Mouse (Mus musculus) lung, adult 18-20 months (tissue): ENCODE measurements around the gene Map4.
"Not testable (repeated sequence)": the region's sequence is repeated elsewhere in the genome, so short reads cannot be mapped to it uniquely, and the experiment has no call there.

Source experiments
- DNase-seq, 2 experiments: peaks; one replicate each; pipeline ENCODE4 v3.0.0; 2022; ENCODE audit warnings: mixed read lengths in 2 of 2

Map4 gene

GRCm38 (mm10) chr9:110068745-110069144 is 137.5 kb downstream of the Map4 start:
- DNase-seq = no peak

DNA sequence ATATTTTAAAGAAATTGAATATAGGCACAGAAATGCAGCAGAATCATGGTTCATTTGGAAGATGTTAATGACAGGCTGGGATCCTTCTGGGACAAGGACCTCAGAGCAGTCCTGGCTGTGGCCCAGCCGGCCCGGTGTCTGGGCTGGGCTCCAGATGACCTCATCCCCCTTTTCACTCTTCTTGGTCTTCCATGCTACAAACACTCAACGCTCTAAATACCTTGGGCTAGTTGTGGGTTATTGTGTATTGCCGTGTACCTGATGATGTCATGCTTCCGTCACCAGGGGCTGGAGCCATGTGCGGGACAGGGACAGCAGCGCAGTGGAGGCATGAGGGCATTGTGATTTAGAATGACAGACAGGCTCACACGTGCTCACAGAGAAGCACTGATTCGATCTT is 139.1 kb downstream of the Map4 start:
- no peak for DNase-seq

DNA sequence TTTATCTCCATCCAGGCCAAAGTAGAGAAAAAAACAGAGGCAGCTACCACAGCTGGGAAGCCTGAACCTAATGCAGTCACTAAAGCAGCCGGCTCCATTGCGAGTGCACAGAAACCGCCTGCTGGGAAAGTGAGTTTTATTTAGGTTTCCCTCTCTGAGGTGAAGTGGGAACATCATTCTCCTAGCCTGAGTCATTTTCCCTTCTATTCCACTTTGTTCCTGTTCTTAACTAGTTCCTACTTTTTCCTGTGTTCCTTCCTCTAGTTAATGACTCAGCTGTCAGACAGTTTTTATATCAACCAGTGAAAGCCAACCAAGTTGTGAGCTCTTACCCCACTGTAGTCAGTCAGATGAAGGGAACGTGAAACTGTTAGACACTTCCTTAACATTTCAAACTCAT is 139.8 kb downstream of the Map4 start:
- no peak for DNase-seq

- peak; percentile 49 to 66 for DNase-seq
Observed at GRCm38 (mm10) chr9:110071843-110072242, 140.6 kb downstream of the Map4 start.

DNA sequence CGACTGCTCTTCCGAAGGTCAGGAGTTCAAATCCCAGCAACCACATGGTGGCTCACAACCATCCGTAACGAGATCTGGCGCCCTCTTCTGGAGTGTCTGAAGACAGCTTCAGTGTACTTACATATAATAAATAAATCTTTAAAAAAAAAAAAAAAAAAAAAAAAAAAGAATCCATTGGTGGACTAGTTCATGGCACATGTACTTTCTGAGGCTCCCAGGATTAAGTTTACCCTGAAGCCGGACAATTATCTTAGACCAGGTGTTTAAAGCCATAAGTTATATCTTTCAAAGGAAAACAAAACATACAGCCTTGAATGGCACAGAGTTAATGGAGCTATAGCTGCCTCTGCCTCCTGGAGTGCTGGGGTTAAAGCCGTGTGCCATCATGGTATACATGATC is 145.2 kb downstream of the Map4 start:
- DNase-seq = not testable (repeated sequence)

- DNase-seq = no peak
Observed at GRCm38 (mm10) chr9:110081066-110081465, 149.8 kb downstream of the Map4 start.

- no peak for DNase-seq
Observed at GRCm38 (mm10) chr9:110084201-110084964, 153.1 kb downstream of the Map4 start.

GRCm38 (mm10) chr9:110085693-110086092 is 154.4 kb downstream of the Map4 start:
- DNase-seq = no peak

GRCm38 (mm10) chr9:110093303-110093702 is 162.0 kb downstream of the Map4 start:
- no peak for DNase-seq

DNA sequence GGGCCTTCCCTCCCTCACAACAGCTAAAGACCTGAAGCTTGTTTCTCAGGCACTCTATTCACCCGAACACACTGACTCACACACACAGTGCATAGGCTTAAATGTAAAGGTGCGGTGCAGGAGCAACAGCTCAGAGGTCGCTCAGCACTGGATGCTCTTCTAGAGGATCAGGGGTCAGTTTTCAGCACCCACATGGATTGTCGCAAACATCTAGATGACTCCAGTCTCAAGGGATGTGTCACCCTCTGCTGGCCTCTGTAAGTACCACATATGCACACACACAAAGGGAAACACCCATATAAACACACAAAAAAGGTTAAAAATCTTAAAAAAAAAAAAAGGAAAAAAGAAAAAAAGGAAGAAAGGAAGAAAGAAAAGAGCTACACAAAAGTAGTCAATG is 163.5 kb downstream of the Map4 start:
- DNase-seq = no peak

GRCm38 (mm10) chr9:110097791-110098190 is 166.5 kb downstream of the Map4 start:
- no peak for DNase-seq

DNA sequence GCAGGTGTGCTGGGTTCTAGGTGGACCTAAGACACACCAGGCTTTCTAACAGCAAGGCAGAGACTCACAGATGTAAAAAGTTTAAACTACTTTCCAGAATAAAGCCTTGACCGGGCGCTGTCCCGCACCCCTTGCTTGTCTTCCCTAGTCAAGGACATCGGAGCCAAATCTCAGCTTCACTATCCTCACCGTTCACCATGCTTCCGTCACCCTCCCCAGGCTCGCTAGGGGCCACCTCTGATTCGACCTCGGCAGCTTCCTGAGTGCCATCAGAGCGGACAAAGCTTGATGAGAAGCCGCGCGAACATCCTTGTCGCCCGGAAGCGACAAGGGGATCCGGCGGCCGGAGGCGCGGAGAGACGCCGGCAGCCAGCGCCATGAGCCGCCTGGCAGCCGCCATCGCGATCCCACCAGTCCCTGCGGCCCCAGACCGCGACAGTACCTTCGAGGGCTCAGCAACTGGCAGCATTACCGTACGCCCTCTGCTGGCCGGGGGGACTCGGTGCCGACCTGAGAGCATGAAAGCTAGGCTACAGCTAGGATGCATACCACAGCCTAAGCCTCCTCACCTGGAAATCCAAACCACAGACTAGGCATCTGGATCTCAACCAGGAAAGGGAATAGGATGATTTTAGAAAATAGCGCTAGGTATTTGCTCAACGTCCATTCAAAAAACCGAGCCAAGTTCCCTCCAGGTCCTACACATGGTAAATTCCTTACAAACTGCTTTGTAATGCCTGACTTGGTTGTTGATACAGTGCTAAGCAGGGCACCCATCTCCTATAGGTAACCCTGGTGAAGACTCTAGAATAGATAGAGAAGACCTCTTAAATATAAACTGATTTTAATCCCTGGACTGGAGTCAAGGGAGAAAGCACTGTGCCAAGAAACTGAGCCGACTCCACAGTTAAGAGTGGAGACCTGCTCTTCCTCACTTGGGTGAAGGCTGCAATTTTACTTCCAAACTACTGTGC is 169.7 kb downstream of the Map4 start:
- DNase-seq = peak; percentile 89 to 93

DNA sequence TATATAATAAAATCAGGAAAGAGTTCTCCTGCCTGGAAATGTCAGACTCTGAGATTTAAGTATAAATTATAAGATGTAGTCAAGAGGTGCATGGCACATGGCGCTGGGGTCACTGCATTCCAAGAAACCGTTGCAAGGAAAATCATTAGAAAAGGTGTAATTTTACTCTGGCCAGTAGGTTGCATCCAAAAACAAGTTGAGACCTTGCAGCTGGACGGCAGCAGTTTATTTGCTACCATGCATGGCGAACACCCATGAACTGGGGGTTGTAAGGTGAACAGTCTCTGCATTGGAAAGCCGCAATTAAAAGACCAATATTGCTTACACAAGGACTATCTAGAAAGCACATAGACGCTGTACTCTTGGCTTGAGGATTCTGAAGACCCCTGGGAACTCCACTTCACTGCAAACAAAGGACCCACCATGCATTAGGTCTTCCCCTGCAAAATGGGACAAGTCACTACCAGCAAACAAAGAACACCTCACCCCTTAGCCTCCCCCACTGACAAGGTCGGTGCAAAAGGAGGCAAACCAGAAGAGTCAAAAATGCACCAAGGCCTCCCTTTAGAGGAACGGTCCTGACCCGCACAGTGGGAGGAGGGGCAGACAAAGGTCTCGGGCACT is 185.2 kb downstream of the Map4 start:
- no peak for DNase-seq

GRCm38 (mm10) chr9:110116977-110117778 is 185.9 kb downstream of the Map4 start, which contains the start of gene Smarcc1:
Gene Smarcc1 (plus strand): TSS chr9:110117708.
- DNase-seq = peak; percentile 88

- no peak for DNase-seq
Observed at GRCm38 (mm10) chr9:110117779-110118139, 186.5 kb downstream of the Map4 start, which contains the start of gene Dhx30. Gene Dhx30 (minus strand): TSS chr9:110117830.

- DNase-seq = no peak
Observed at GRCm38 (mm10) chr9:110118249-110118648, 187.0 kb downstream of the Map4 start.

GRCm38 (mm10) chr9:110121424-110121823 is 190.2 kb downstream of the Map4 start:
- DNase-seq = no peak

GRCm38 (mm10) chr9:110123322-110123721 is 192.1 kb downstream of the Map4 start:
- no peak for DNase-seq

GRCm38 (mm10) chr9:110124008-110124540 is 192.8 kb downstream of the Map4 start:
- DNase-seq = not testable (repeated sequence)

DNA sequence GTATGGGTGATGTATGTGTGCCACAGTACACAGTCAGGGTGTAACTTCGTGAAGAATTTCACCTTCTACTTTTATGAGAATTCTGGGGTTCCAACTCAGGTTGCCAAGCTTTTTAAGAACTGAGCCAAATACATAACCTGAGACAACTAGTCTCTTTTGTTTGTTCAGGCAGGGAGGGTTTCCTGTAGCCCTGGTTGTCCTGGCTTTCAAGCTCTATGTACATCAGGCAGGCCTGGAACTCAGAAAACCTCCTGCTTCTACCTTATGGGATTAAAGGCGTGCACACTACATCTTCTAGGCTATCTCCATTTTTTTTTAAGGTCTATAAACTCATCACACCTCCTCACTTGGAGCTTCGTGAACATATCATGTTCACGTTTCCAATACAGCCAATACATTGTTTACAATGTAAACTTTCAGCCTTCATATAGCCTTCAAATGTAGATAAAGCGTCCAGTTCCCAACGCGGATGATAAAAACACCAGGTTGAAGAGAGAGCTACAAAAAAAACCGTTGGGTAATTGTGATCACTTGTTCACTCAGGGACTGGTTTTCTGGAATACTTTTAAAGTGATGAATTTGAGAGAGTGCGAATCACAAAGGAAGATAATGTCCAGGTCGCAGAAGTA is 199.8 kb downstream of the Map4 start:
- DNase-seq = no peak

DNA sequence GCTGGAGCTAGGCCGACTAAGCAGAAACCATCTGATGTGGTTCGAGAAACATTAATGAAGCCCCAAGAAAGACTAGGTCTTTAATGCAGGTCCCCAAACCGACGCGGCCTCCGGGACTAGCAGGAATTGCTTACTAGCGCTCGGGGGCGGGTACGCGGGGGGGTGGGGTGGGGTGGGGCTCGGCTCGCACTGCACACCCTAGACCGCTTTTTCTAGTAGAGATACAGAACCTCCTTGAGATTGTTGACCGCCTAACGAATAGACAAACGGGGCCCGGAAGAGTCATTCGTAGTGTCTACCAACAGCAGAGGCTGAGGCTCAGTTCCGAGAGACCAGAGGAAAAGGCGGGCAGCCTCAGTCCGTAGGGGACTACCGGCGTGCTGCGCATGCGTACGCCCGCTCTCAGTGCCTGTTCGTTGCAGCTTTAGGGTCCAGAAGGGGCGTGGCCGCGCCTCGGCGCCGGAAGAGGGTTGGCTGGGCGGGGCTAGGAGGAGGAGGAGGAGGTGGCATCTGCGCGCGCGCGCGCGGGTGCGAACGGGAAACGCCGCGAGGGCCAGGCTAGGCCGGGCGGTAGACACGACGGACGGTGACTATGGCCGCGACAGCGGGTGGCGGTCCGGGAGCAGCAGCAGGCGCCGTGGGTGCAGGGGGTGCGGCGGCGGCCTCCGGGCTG is 200.4 kb downstream of the Map4 start:
- DNase-seq = peak; percentile 99
